Mouse (Mus musculus): ENCODE results near the gene Krt73.

Gene Krt73

DNA sequence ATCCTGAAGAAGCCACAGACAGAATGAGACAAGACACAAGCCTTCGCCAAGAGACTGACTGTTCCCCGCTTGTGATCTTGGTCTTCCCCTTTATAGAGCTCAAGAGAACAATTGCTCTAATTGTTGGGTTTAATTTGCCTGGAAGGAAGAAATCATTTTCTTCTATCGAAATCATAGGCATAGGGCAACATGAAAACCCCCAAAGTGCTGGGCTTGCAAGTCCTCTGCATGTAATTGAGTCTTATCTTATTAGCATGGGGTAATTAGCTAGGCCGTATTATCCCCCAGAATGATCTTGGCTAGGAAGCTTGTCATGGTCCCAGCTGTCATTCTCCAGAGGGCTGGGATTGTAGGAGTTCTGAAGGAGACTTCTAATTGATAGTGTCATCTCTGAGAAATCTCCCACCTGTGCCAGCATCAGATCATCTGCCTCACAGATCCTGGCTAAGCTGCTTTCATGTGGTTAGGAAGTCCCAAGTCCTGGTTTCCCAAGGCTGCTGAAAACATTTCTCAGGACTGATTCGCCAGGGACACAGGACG, at the start of gene Krt73:
Gene Krt73 (minus strand): TSS at position 51 of the 540 bp plus-strand sequence.
- no peak for DNase-seq (ENCODE audit: low read depth, low spot score)

- DNase-seq (ENCODE audit: low read depth, low spot score) = no peak
These were observed 48.5 kb upstream of the Krt73 start, which contains the start of gene Krt1 for GRCm38 (mm10) chr15:101850694-101851093. Gene Krt1 (minus strand): TSS chr15:101850794.

GRCm38 (mm10) chr15:101845971-101846403, 43.8 kb upstream of the Krt73 start:
- no peak for DNase-seq (ENCODE audit: low read depth, low spot score)

DNA sequence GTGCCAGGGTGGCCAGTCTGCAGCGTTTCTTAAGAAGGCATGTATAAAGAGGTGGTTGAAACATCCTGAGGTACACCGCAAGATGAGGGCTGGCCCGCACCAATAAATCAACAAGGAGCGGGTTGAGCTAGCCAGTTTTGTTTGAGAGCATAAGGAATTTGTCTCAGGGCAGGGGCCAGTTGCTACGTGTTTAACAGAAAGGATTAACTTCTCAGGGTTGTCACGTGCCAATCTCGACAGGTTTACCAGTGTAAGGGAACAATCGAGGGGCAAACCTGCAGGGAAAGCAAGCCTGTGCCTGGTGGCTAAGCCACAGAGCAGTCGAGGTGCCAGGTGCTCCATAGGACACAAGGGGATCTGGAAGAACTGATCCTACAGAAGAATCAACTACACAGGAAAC, 41.0 kb upstream of the Krt73 start:
- DNase-seq (ENCODE audit: low read depth, low spot score) = no peak

GRCm38 (mm10) chr15:101834784-101835328, 32.7 kb upstream of the Krt73 start:
- DNase-seq (ENCODE audit: low read depth, low spot score) = no peak

GRCm38 (mm10) chr15:101833131-101833530, 31.0 kb upstream of the Krt73 start:
- no peak for DNase-seq (ENCODE audit: low read depth, low spot score)

- no peak for DNase-seq (ENCODE audit: low read depth, low spot score)
These were observed 27.3 kb upstream of the Krt73 start for GRCm38 (mm10) chr15:101829441-101829840.

DNA sequence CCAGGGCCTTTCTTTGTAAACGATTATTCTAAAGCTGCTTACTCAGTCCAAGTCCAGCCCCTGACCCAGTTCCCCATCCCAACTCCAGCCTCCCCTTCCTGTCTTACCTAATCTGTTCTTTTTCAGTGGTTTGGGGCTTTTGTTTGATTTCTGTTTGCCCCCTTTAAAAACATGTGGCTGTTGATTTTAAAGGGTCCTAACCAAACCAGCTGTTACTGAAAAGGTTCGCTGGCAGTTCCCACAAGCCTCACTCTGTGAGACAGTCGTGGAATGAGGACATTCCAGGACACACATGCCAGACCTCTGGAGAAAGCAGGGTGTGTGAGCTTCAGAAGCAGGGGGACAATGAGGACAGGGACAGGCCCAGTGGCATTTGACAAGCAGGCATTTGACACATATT, 19.6 kb upstream of the Krt73 start:
- DNase-seq (ENCODE audit: low read depth, low spot score) = no peak

DNA sequence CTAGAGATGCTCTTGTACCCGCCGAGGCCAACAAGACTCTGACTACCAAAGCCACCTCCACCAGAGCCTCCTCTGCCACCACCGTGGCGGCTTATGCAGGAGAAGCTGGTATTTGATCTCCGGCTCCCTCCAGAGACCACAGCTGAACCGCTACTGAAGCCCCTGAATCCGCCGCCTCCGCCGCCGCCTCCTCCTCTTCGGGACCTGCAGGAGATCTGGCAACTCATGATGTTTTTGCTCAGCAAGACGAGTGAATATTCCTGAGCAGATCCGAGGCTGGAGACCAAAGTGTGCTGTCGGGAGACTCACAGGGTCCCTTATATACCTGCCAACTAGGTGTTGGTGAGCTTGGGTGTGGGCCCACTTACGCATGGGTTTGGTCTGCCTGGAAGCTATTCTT, 15.7 kb upstream of the Krt73 start, which contains the start of gene Krt2:
Gene Krt2 (minus strand): TSS at position 295 of the 400 bp plus-strand sequence.
- no peak for DNase-seq (ENCODE audit: low read depth, low spot score)

GRCm38 (mm10) chr15:101803052-101803822, 1.1 kb upstream of the Krt73 start:
- no peak for DNase-seq (ENCODE audit: low read depth, low spot score)

DNA sequence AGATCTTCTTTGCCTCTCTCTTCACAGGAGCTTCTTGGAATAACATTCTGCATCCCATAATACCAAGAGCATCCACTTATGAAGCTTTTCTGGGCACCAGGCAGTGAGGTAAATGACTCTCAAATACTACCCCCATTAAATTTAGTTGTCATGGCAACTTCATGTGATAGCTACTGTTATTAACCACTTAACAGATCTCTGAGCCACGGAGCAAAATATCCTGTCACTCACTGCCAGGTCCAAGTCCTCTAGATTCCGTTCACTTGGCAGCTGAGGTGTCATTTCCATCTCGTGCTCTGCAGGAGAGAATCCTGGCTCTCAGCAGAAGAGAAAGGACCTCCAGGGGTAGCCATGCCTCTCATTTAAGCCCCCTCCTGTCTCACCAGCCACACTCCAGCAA, 11.3 kb downstream of the Krt73 start:
- no peak for DNase-seq (ENCODE audit: low read depth, low spot score)

GRCm38 (mm10) chr15:101786360-101786759, 15.8 kb downstream of the Krt73 start, which contains the start of gene Krt72:
Gene Krt72 (minus strand): TSS chr15:101786460.
- DNase-seq (ENCODE audit: low read depth, low spot score) = no peak

- no peak for DNase-seq (ENCODE audit: low read depth, low spot score)
These were observed 28.7 kb downstream of the Krt73 start for GRCm38 (mm10) chr15:101773420-101773819.

DNA sequence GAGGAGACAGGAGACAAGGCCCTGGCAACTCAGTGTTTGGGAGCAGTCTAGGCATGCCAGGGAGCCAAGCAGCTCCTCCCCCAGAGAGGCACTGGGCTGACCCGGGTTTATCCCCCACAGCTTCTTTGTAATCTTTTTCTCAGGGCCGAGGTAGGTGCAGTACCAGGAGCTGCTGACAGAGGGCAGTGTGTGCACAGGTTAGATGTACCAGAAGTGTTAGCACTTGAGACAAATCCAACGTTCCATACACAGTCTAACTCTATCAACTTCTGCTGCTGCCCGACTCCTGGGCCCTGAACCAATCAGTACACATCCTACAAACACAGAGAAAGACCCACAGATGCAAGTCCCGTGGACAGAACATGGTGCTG, 29.4 kb downstream of the Krt73 start:
- peak; percentile 90 for DNase-seq (ENCODE audit: low read depth, low spot score)

DNA sequence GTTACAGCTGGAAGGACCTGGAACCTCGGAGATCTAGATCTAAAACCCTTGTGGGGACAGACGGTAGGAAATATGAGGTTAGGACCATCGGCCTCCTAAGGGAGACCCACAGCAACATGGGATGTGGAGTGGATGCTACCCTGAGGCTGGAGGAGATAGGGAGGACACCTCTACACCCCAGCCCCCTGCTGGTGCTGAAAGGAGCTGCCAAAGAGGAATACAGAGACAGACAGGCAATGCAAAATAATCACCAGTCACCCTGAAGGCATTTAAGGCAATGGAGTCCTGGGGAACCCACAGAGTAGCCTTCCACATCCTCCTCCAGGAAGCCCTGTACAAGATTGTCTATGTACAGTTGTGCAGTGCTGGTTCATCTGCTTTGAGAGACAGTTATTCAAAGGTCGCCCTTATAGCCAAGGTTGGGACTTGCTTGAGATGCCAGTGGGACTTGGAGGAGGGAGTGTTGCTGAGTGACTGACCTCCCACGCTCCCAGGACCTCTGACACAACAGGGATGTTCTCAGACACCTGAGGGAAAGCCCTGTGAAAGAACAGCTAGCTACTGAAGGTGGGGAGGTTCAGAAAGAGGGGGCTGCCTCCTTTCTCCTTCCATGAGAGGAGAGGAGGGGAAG, 30.0 kb downstream of the Krt73 start:
- DNase-seq (ENCODE audit: low read depth, low spot score) = no peak

DNA sequence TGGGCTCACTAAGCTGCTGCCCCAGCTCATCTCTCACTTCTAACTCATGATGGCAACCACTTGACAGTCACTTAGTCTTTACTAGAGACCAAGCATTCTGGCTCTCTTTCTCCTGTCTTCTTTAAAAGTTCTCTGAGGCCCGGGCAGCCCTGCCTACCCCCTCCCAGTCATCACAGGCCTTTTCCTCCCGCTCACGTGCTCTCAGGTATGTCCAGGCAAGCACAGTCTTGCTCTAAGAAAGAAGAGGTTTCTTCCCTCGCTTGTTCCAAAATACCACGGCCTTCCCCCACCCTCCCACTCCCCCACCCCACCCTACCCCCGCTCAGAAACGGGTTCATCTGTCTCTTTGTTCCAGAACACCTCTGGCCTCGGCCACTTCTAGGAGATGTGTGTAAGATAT, 31.9 kb downstream of the Krt73 start:
- DNase-seq (ENCODE audit: low read depth, low spot score) = no peak
